Mouse (Mus musculus) heart, embryonic 13.5 days (tissue): ENCODE measurements around the gene Sco1. TPM values are rescaled to one million over a fixed set of nuclear protein-coding genes. Genes with fewer than 3 reads are reported as not detected.
A peak's percentile ranks its signal among the peaks of the same experiment; 100 is the strongest.

Source experiments
- ATAC-seq: fragments of 200-750 bp; cut with Nextera tagmentation; 2 replicates; pipeline ENCODE4 v1.8.0; 2017; ENCODE audit warnings: moderate TSS enrichment; ENCODE audit not compliant: insufficient number of reproducible peaks, low FRiP score, low TSS enrichment; ENCODE audit errors: extremely low read depth
- H3K27ac ChIP-seq: fragments of 300-500 bp; sonication (generic); replicated peaks from 2 replicates; pipeline ENCODE4 v1.5.1; 2015; ENCODE audit warnings: moderate library complexity, mild to moderate bottlenecking, inconsistent platforms
- H3K27me3 ChIP-seq: fragments of 300-500 bp; sonication (generic); replicated peaks from 2 replicates; pipeline ENCODE4 v1.6.1; 2015; ENCODE audit warnings: mild to moderate bottlenecking, inconsistent platforms
- H3K36me3 ChIP-seq: fragments of 300-500 bp; sonication (generic); 2 replicates; pipeline ENCODE4 v1.6.1; 2015; ENCODE audit warnings: mild to moderate bottlenecking, inconsistent platforms
- H3K4me1 ChIP-seq: fragments of 300-500 bp; sonication (generic); 2 replicates; pipeline ENCODE4 v1.6.1; 2015; ENCODE audit warnings: inconsistent platforms
- H3K4me2 ChIP-seq: fragments of 300-500 bp; sonication (generic); 2 replicates; pipeline ENCODE4 v1.6.1; 2015; ENCODE audit warnings: inconsistent platforms, mild to moderate bottlenecking, moderate library complexity
- H3K4me3 ChIP-seq: fragments of 300-500 bp; sonication (generic); 2 replicates; pipeline ENCODE4 v1.5.1; 2015; ENCODE audit warnings: moderate library complexity, mild to moderate bottlenecking, inconsistent platforms
- H3K9ac ChIP-seq: fragments of 300-500 bp; sonication (generic); 2 replicates; pipeline ENCODE4 v1.6.1; 2015; ENCODE audit warnings: inconsistent platforms, mild to moderate bottlenecking, moderate library complexity
- H3K9me3 ChIP-seq: fragments of 300-500 bp; sonication (generic); 2 replicates; pipeline ENCODE4 v1.6.1; 2016; ENCODE audit warnings: inconsistent platforms
- WGBS: fragments of 180-500 bp; shearing (Covaris S2); methylation state at CpG from one replicate; pipeline ENCODE4 v1.1.7; 2015; ENCODE audit warnings: mixed read lengths; 5-methylcytosine and 5-hydroxymethylcytosine counted together
- polyA plus RNA-seq: library from polyadenylated mRNA; unstranded; fragments of >200 nt; fragmentation: Nextera tagmentation; extraction: Ambion mirVana; gene quantifications from 2 replicates; pipeline ENCODE4 v1.2.1, GENCODE M21; 2015

Sco1 gene
- 18.8 and 21.5 TPM in 2 replicates for polyA plus RNA-seq

- Histone ChIP-seq H3K9ac (peak within 1 kb of the TSS; percentile 95), H3K4me1 (peaks cover 26% of the 10 kb centered on the region), H3K4me3 (peak within 1 kb of the TSS; percentile 99), H3K27ac (peak within 1 kb of the TSS; percentile 90), H3K36me3 (peaks cover 50% of the 10 kb centered on the region), H3K9me3 (no peaks in the 10 kb centered on the region), H3K27me3 (no peaks in the 10 kb centered on the region), H3K4me2 (peak within 1 kb of the TSS; percentile 87)
- WGBS = under 1% methylated on average over 50 of the region's 50 CpGs
- peak; percentile 78 for ATAC-seq
Observed at GRCm38 (mm10) chr11:67052321-67052952, at the start of gene Sco1, which contains the start of gene Adprm. Gene Sco1, plus strand, starts transcription at chr11:67052670. Gene Adprm, minus strand, starts transcription at chr11:67052594.

- ATAC-seq = no peak
- Histone ChIP-seq H3K27me3 (no peaks in the 10 kb centered on the region), H3K4me2 (no peak overlapping the region), H3K4me1 (peaks cover 11% of the 10 kb centered on the region), H3K4me3 (no peak overlapping the region), H3K27ac (no peak overlapping the region), H3K9me3 (no peaks in the 10 kb centered on the region), H3K9ac (no peak overlapping the region), H3K36me3 (no peaks in the 10 kb centered on the region)
- 30% methylated on average over 2 of the region's 2 CpGs for WGBS
Observed at GRCm38 (mm10) chr11:67002911-67003310, 49.6 kb upstream of the Sco1 start.

GRCm38 (mm10) chr11:67007961-67008360 lies 44.5 kb upstream of the Sco1 start:
- H3K36me3 ChIP-seq = no peaks in the 10 kb centered on the region
- no peak overlapping the region for H3K9ac ChIP-seq
- ATAC-seq = no peak
- H3K9me3 ChIP-seq = no peaks in the 10 kb centered on the region
- H3K27me3 ChIP-seq = no peaks in the 10 kb centered on the region
- WGBS = 71% methylated on average over 8 of the region's 8 CpGs
- H3K27ac ChIP-seq = no peak overlapping the region
- H3K4me1 ChIP-seq = peaks cover 15% of the 10 kb centered on the region; the same call in 1 of the 2 replicates
- H3K4me2 ChIP-seq = no peak overlapping the region
- H3K4me3 ChIP-seq = no peak overlapping the region

- Histone ChIP-seq H3K4me1 (peaks cover 15% of the 10 kb centered on the region; the same call in 1 of the 2 replicates), H3K27ac (no peak overlapping the region), H3K4me2 (no peak overlapping the region), H3K4me3 (no peak overlapping the region), H3K27me3 (no peaks in the 10 kb centered on the region), H3K9me3 (no peaks in the 10 kb centered on the region), H3K9ac (no peak overlapping the region), H3K36me3 (no peaks in the 10 kb centered on the region)
- ATAC-seq = no peak
- 90% methylated on average over 4 of the region's 4 CpGs for WGBS
Observed at GRCm38 (mm10) chr11:67008528-67008927, 43.9 kb upstream of the Sco1 start.

- no peaks in the 10 kb centered on the region for H3K27me3 ChIP-seq
- no peak overlapping the region for H3K4me3 ChIP-seq
- WGBS = 8% methylated on average over 8 of the region's 8 CpGs
- peaks cover 15% of the 10 kb centered on the region; the same call in 1 of the 2 replicates for H3K4me1 ChIP-seq
- ATAC-seq = no peak
- H3K27ac ChIP-seq = no peak overlapping the region; the same call in 1 of the 2 replicates
- H3K9ac ChIP-seq = peak overlapping the region; percentile 24; the same call in 1 of the 2 replicates
- H3K36me3 ChIP-seq = no peaks in the 10 kb centered on the region
- peak overlapping the region; percentile 38 for H3K4me2 ChIP-seq
- no peaks in the 10 kb centered on the region for H3K9me3 ChIP-seq
Observed at GRCm38 (mm10) chr11:67010430-67010829, 42.0 kb upstream of the Sco1 start.

- Histone ChIP-seq H3K4me3 (no peak overlapping the region), H3K4me2 (no peak overlapping the region), H3K36me3 (no peaks in the 10 kb centered on the region), H3K27me3 (no peaks in the 10 kb centered on the region), H3K27ac (no peak overlapping the region), H3K4me1 (peaks cover 15% of the 10 kb centered on the region; the same call in 1 of the 2 replicates), H3K9me3 (no peaks in the 10 kb centered on the region), H3K9ac (no peak overlapping the region)
- 59% methylated on average over 4 of the region's 4 CpGs for WGBS
- no peak for ATAC-seq
Observed at GRCm38 (mm10) chr11:67011635-67012034, 40.8 kb upstream of the Sco1 start.

GRCm38 (mm10) chr11:67017801-67018591 lies 34.5 kb upstream of the Sco1 start:
- Histone ChIP-seq H3K9ac (no peak overlapping the region), H3K4me1 (peaks cover 11% of the 10 kb centered on the region), H3K4me2 (peak overlapping the region; percentile 14; the same call in 1 of the 2 replicates), H3K27me3 (peaks cover 15% of the 10 kb centered on the region), H3K9me3 (no peaks in the 10 kb centered on the region), H3K27ac (no peak overlapping the region), H3K36me3 (no peaks in the 10 kb centered on the region), H3K4me3 (no peak overlapping the region)
- WGBS = 17% methylated on average over 12 of the region's 12 CpGs
- ATAC-seq = no peak

GRCm38 (mm10) chr11:67019711-67020475 lies 32.6 kb upstream of the Sco1 start:
- Histone ChIP-seq H3K4me1 (peaks cover 17% of the 10 kb centered on the region), H3K36me3 (no peaks in the 10 kb centered on the region), H3K4me3 (no peak overlapping the region), H3K4me2 (no peak overlapping the region), H3K27me3 (peaks cover 18% of the 10 kb centered on the region), H3K27ac (no peak overlapping the region), H3K9me3 (no peaks in the 10 kb centered on the region), H3K9ac (no peak overlapping the region)
- no peak for ATAC-seq
- 57% methylated on average over 7 of the region's 7 CpGs for WGBS

- Histone ChIP-seq H3K4me2 (peak overlapping the region; percentile 67), H3K27ac (no peak overlapping the region), H3K9ac (0 out of 2 replicates have a peak overlapping the region, but pooled peaks have one; percentile 37), H3K27me3 (peaks cover 18% of the 10 kb centered on the region), H3K4me1 (peaks cover 24% of the 10 kb centered on the region), H3K9me3 (no peaks in the 10 kb centered on the region), H3K36me3 (no peaks in the 10 kb centered on the region), H3K4me3 (peak overlapping the region; percentile 38)
- no peak for ATAC-seq
- WGBS = 2% methylated on average over 12 of the region's 12 CpGs
Observed at GRCm38 (mm10) chr11:67020948-67021347, 31.5 kb upstream of the Sco1 start.

GRCm38 (mm10) chr11:67022354-67023115 lies 29.9 kb upstream of the Sco1 start:
- H3K9ac ChIP-seq = no peak overlapping the region
- no peaks in the 10 kb centered on the region for H3K9me3 ChIP-seq
- ATAC-seq = no peak
- WGBS = 72% methylated on average over 13 of the region's 13 CpGs
- no peak overlapping the region for H3K27ac ChIP-seq
- no peak overlapping the region for H3K4me3 ChIP-seq
- H3K4me2 ChIP-seq = no peak overlapping the region
- H3K27me3 ChIP-seq = peaks cover 18% of the 10 kb centered on the region
- H3K4me1 ChIP-seq = peaks cover 24% of the 10 kb centered on the region
- H3K36me3 ChIP-seq = no peaks in the 10 kb centered on the region
